Mouse (Mus musculus) layer of hippocampus, adult 2 months (tissue): ENCODE measurements around the gene Sct. TPM values are rescaled to one million over a fixed set of nuclear protein-coding genes. Genes with fewer than 3 reads are reported as not detected.
"Not testable (repeated sequence)": the region's sequence is repeated elsewhere in the genome, so short reads cannot be mapped to it uniquely, and the experiment has no call there.

Source experiments
- DNase-seq, 2 experiments: peaks; one replicate each; pipeline ENCODE4 v3.0.0; 2022; ENCODE audit warnings: low spot score in 2 of 2
- H3K27ac ChIP-seq: fragments of 200-600 bp; 2 replicates; pipeline ENCODE4 v1.8.1; 2022
- H3K4me3 ChIP-seq: fragments of 200-600 bp; 2 replicates; pipeline ENCODE4 v1.8.1; 2022; ENCODE audit warnings: mild to moderate bottlenecking
- CTCF ChIP-seq: fragments of 200-600 bp; conservative IDR thresholded peaks from 2 replicates; pipeline ENCODE4 v1.8.1; 2022; ENCODE audit warnings: antibody characterized with exemption, mild to moderate bottlenecking, moderate library complexity
- total RNA-seq, 2 experiments: library from RNA; stranded (reverse); gene quantifications; 2 replicates each; pipeline ENCODE4 v1.2.3; 2021

The Sct gene
- total RNA-seq, 2 experiments from 2014 or later, result not detected

DNA sequence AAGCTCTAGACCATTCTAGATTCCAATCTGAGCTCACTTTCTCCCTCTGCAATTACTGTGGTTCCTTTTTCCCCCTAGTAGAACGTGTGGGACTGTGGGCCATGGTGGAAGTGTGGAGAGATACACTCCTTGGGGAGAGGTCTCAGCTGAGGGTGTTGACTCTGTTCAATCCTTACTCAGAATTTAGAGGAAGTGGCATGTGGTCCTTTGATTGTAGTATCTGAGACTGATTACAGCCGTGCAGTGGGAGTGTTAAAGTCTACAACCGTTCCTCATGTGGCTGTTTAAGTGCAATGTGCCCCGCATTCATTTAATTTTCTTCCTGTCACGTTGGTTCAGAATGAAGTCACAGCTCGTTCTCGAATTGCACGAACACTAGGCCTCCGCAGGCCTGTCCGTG, 22.8 kb downstream of the Sct start:
- no peak for DNase-seq
- Histone ChIP-seq H3K4me3 (no peak overlapping the region), H3K27ac (no peak overlapping the region)
- no peak for TF ChIP-seq CTCF

DNA sequence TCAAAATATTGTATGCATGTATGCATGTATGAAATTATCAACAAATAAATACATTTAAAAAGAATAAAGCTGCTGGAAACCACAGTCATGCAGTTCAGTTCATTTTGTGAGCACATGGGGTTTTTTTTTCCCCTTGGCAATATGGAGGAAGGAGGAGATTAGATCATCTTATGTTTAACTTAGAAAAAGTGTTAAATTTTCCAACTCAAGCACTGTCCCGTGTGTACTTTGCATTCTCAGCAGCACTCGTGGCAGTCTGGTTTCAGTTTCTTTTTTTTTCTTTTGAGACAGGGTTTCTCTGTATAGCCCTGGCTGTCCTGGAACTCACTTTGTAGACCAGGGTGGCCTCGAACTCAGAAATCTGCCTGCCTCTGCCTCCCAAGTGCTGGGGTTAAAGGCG, 28.4 kb downstream of the Sct start:
- DNase-seq, H3K27ac ChIP-seq, H3K4me3 ChIP-seq: not testable (repeated sequence)

DNA sequence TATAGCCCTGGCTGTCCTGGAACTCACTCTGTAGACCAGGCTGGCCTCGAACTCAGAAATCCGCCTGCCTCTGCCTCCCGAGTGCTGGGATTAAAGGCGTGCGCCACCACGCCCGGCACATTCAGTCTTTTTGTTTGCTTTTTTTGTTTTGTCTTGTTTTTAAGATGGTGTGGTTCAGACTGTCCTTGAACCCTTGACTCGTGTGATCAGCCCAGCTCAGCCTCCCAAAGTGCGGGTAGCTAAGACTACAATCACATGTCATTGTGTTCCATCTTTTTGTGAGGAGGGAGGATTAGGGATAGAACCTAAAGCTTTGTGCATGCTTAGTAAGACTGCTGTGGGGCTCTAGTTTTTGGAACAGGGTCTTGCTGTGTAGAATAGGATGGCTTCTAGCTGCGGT, 47.4 kb downstream of the Sct start:
- no peak for TF ChIP-seq CTCF
- no peak for DNase-seq
- Histone ChIP-seq H3K27ac (no peak overlapping the region), H3K4me3 (no peak overlapping the region)

DNA sequence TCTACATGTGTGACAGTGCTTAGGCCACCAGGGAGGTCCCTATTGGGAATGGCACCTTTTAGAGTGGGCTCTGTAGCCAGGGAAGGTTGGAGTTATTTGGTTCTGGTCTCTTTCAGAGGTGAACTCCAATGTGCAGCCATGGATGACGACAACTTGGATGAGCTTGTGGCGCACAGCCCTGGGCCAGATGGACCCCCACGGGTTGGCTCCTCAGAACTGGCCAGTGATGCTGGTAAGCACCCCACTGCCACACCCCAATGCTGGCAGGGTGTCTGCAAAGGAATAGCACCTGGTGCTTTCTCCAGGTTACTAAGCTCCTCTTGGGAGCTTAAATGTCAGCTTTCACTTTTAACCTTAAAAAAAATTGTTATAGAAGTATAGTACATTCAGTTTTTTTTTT, 47.8 kb downstream of the Sct start:
- Histone ChIP-seq H3K4me3 (no peak overlapping the region), H3K27ac (no peak overlapping the region)
- TF ChIP-seq CTCF, result no peak
- no peak for DNase-seq

DNA sequence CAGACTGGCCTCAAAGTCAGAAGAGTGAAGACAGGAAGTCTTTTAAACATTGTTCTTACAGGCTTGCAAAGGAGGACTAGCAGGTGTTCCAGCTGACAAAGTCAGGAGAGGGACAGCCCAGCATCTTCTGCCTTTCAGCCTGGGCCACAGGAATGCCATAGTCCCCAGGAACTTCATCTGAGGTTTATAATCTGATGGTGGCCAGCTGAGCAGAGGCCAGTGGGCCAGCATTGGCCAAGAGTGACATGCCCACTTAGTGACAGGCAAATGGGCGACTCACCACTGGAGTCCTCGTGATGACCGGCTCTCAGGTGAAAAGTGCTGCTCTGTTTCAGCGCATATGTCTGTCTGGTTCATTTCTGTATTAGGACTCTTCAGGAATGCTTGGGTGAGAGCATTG, 48.4 kb downstream of the Sct start:
- no peak overlapping the region for H3K4me3 ChIP-seq
- DNase-seq, result no peak
- H3K27ac ChIP-seq, result no peak overlapping the region
- no peak for TF ChIP-seq CTCF

DNA sequence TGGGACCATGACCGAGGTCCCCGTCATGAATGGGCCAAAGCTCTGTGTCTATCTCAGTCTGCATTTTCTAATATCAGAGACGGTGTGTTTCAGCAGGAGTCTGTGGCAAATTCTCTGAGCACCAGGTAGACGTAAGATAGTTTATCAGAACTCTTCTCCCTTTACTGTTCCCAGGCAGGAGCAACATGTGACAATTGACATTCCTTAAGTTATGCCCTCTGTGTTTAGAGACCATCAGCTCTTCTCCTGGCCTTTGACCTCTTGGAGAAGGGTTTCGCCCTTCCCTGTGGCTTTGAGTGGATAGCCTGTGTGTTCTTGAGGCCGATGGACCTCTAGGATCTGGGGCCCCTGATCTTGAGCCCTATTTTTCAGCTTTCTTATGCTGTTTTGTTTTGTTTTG, 49.2 kb downstream of the Sct start:
- no peak overlapping the region for H3K27ac ChIP-seq
- no peak for TF ChIP-seq CTCF
- peak overlapping the region; percentile 99 for H3K4me3 ChIP-seq
- DNase-seq, result no peak

Other genes with a start within 250 kb of the Sct start
- gene B4galnt4, start 218.0 kb downstream of the Sct start, total RNA-seq, result 100 to 1,000 TPM in 1 of 2 experiments, 10 to 100 TPM in 1; 93.4 to 101 TPM
- gene Pkp3, start 200.9 kb downstream of the Sct start, total RNA-seq, result not detected
- 1 to 10 TPM; 2.1 to 2.5 TPM for gene Sigirr, start 178.6 kb downstream of the Sct start, total RNA-seq
- not detected for gene Ano9, start 161.3 kb downstream of the Sct start, total RNA-seq
- gene Ptdss2, start 156.8 kb downstream of the Sct start, total RNA-seq, result 10 to 100 TPM; 50.8 to 64.4 TPM
- gene Rnh1, start 106.3 kb downstream of the Sct start, total RNA-seq, result 10 to 100 TPM; 40.6 to 42.3 TPM
- 100 to 1,000 TPM; 200 to 222 TPM for gene Hras, start 85.1 kb downstream of the Sct start, total RNA-seq
- gene Lrrc56, start 85.0 kb downstream of the Sct start, total RNA-seq, result 1 to 10 TPM; 4.5 to 5.7 TPM
- gene Lmntd2, start 65.1 kb downstream of the Sct start, total RNA-seq, result not detected
- gene Rassf7, start 63.3 kb downstream of the Sct start, total RNA-seq, result 1 to 10 TPM in 1 of 2 experiments, under 1 TPM in 1; 0.98 to 1.2 TPM
- gene Phrf1, start 50.3 kb downstream of the Sct start, total RNA-seq, result 10 to 100 TPM; 72.8 to 76.1 TPM
- gene Irf7, start 12.7 kb downstream of the Sct start, total RNA-seq, result 1 to 10 TPM in 1 of 2 experiments, under 1 TPM in 1; 0.56 to 1.3 TPM
- gene Cdhr5, start 2.3 kb downstream of the Sct start, total RNA-seq, result not detected
- under 1 TPM; 0.20 to 0.23 TPM for gene Drd4, start 12.9 kb upstream of the Sct start, total RNA-seq
- 10 to 100 TPM; 74.1 to 77.0 TPM for gene Deaf1, start 48.6 kb upstream of the Sct start, total RNA-seq
- 10 to 100 TPM; 32.9 to 33.7 TPM for gene Tmem80, start 48.6 kb upstream of the Sct start, total RNA-seq
- gene Eps8l2, start 59.7 kb upstream of the Sct start, total RNA-seq, result 1 to 10 TPM; 4.9 to 5.1 TPM
- gene Taldo1, start 113.1 kb upstream of the Sct start, total RNA-seq, result 100 to 1,000 TPM; 111 to 114 TPM
- gene Gatd1, start 135.0 kb upstream of the Sct start, total RNA-seq, result 10 to 100 TPM; 42.1 to 45.1 TPM
- 100 to 1,000 TPM; 251 to 263 TPM for gene Cend1, start 150.4 kb upstream of the Sct start, total RNA-seq
- gene Slc25a22, start 158.8 kb upstream of the Sct start, total RNA-seq, result 100 to 1,000 TPM; 338 to 343 TPM
- gene Pidd1, start 164.9 kb upstream of the Sct start, total RNA-seq, result 1 to 10 TPM; 1.1 to 1.7 TPM
- 100 to 1,000 TPM; 548 to 575 TPM for gene Rplp2, start 168.2 kb upstream of the Sct start, total RNA-seq
- gene Pnpla2, start 176.1 kb upstream of the Sct start, total RNA-seq, result 10 to 100 TPM; 25.1 to 28.3 TPM
- gene Cracr2b, start 182.0 kb upstream of the Sct start, total RNA-seq, result 1 to 10 TPM; 4.1 to 6.7 TPM
- gene Cd151, start 188.3 kb upstream of the Sct start, total RNA-seq, result 10 to 100 TPM; 23.4 to 25.1 TPM
- gene Polr2l, start 196.0 kb upstream of the Sct start, total RNA-seq, result 10 to 100 TPM; 38.7 TPM
- gene Tspan4, start 196.1 kb upstream of the Sct start, total RNA-seq, result 10 to 100 TPM; 13.6 to 13.7 TPM